20 mouse cellular contexts compared by ENCODE assay signal in genomic region chr11:77927837-77928236, GRCm38 (mm10). TPM values are rescaled to one million over a fixed set of nuclear protein-coding genes. Genes with fewer than 3 reads are reported as not detected.
DNase-seq lines count a peak whose midpoint lies in the region; ATAC-seq lines count a peak whose summit lies in the region.
"Had no signal": no experiment of that assay in that cellular context is flagged by ENCODE, and none has a peak within 500 bp of the region (broad histone marks: within the 10 kb centered on the region; RNA-seq: fewer than 3 reads in every experiment).

No protein-coding gene starts in this region.

- peak; percentile 41 for DNase-seq in adrenal gland, adult 8-10 months
- DNase-seq in adrenal gland, postnatal 4 days (ENCODE audit: low spot score in 2 of 2) = no peak
- DNase-seq in 3T3-L1 (ENCODE audit: low read depth, low spot score) = peak; percentile 88
- DNase-seq in Muller cell, postnatal 12 days (ENCODE audit: inconsistent ontology term) = peak; percentile 50
- peak; percentile 43 for DNase-seq in fibroblast of lung, adult 2 months (ENCODE audit: low read depth)
- DNase-seq in urinary bladder, postnatal 25 days (ENCODE audit: low spot score) = no peak
- DNase-seq: cerebellum, adult 18-20 months; cerebellum, adult 9-11 months; cerebellum, postnatal 36 days; gastrocnemius, postnatal 36 days; heart, adult 18-20 months; heart, postnatal 10 days; heart, postnatal 4 days; kidney, adult 8-10 months had no signal

- no peak for ATAC-seq in cerebellum, adult (ENCODE audit: insufficient number of reproducible peaks, low FRiP score, low TSS enrichment)
- ATAC-seq: forebrain, embryonic 15.5 days; hindbrain, embryonic 16.5 days; inflammation-experienced regulatory T-cells, adult 6 months; intestine, postnatal 0 days had no signal

RNA-seq across cellular contexts. Expression of gene Sez6, which starts 2.8 kb away (rescaled TPM):
- 1 to 10 TPM; 3.1 to 6.8 (median 4.0) TPM for total RNA-seq in adrenal gland, adult 8-10 months (2022)
- 1 to 10 TPM; 3.9 to 6.0 TPM for total RNA-seq in adrenal gland, postnatal 4 days (2021)

RNA-seq across cellular contexts. Expression of gene Pipox, which starts 33.9 kb away (rescaled TPM):
- total RNA-seq in adrenal gland, adult 8-10 months (2022) = 1 to 10 TPM in 2 of 4 experiments, under 1 TPM in 2; 0.89 to 2.4 (median 1.5) TPM
- total RNA-seq in adrenal gland, postnatal 4 days (2021) = 10 to 100 TPM in 1 of 2 experiments, 1 to 10 TPM in 1; 9.1 to 16.9 TPM
- total RNA-seq: gastrocnemius, adult 8-10 months; gastrocnemius, postnatal 36 days had no signal

RNA-seq across cellular contexts. Expression of gene Phf12, which starts 54.7 kb away (rescaled TPM):
- total RNA-seq in adrenal gland, adult 8-10 months (2022) = 10 to 100 TPM; 50.6 to 78.2 (median 63.1) TPM
- 10 to 100 TPM; 80.7 to 81.8 TPM for total RNA-seq in adrenal gland, postnatal 4 days (2021)

Comparison
In these comparisons a context has a peak if more than half of its experiments do, and no peak if none do; other contexts are left out.
1. DNase-seq: peak in adrenal gland, adult 8-10 months (single experiment), 3T3-L1 (single experiment), Muller cell, postnatal 12 days (single experiment) and fibroblast of lung, adult 2 months (single experiment); none in adrenal gland, postnatal 4 days (0 of 2) and urinary bladder, postnatal 25 days (single experiment).